Mouse (Mus musculus): Measurements from ENCODE around the gene Dido1. TPM values are rescaled to one million over a fixed set of nuclear protein-coding genes. Genes with fewer than 3 reads are reported as not detected.
A peak's percentile ranks its signal among the peaks of the same experiment; 100 is the strongest.

Gene Dido1
- polyA plus RNA-seq, 2 experiments = 26.4 to 39.7 TPM

DNA sequence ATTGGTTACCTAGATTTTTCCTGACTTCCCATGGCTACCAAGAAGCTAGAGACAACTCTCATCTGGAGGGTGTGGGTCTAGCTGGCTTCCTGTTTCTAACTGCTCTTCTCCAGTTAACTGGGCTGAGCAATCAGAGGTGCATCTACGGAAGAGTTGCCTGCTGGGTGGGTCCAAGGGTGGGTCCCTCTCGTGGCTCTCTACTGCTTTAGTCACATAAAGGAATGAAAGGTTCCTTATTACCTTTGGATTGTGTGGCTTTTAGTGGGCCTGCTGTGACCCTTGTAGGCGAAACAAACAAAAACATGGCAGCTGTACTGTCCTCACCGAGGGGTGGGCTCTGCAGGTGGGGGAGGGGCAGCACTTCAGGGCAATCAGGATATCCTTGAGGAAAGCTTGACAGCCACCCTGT is 17.8 kb upstream of the Dido1 start:
- Histone ChIP-seq H3K4me3 (replicated peaks; ENCODE audit: low read length) (no peak overlapping the region), H3K4me1 (ENCODE audit: control insufficient read depth, insufficient read depth, low read length) (peaks cover 5% of the 10 kb centered on the region; the same call in 1 of the 2 replicates), H3K9me3 (ENCODE audit: control insufficient read depth, low read length) (no peaks in the 10 kb centered on the region), H3K4me2 (replicated peaks; ENCODE audit: low read depth, low read length, severe bottlenecking) (no peak overlapping the region), H3K36me3 (ENCODE audit: control insufficient read depth, insufficient read depth, low read length) (peaks cover 7% of the 10 kb centered on the region), H3K27me3 (ENCODE audit: control insufficient read depth, insufficient read depth, low read length) (no peaks in the 10 kb centered on the region), H3K9ac (ENCODE audit: low read depth, low read length, severe bottlenecking) (no peak overlapping the region), H3K27ac (replicated peaks; ENCODE audit: low read depth, low read length) (no peak overlapping the region)
- ATAC-seq (ENCODE audit: low FRiP score, low read depth) (no peak), DNase-seq (ENCODE audit: low spot score) (no peak)
- TF ChIP-seq POLR2A (IDR thresholded peaks at IDR 0.05; ENCODE audit: borderline replicate concordance, extremely low read depth, insufficient read depth, insufficient read length) = no peak
- WGBS = 60% methylated on average over 4 of the region's 4 CpGs

- no peak overlapping the region for H3K9ac ChIP-seq (ENCODE audit: low read depth, low read length, severe bottlenecking)
- no peak overlapping the region for H3K27ac ChIP-seq (replicated peaks; ENCODE audit: low read depth, low read length)
- DNase-seq (ENCODE audit: low spot score) (no peak), ATAC-seq (ENCODE audit: low FRiP score, low read depth) (no peak)
- TF ChIP-seq POLR2A (IDR thresholded peaks at IDR 0.05; ENCODE audit: borderline replicate concordance, extremely low read depth, insufficient read depth, insufficient read length) = no peak
- no peak overlapping the region for H3K4me3 ChIP-seq (replicated peaks; ENCODE audit: low read length)
- peaks cover 13% of the 10 kb centered on the region for H3K36me3 ChIP-seq (ENCODE audit: control insufficient read depth, insufficient read depth, low read length)
- peaks cover 5% of the 10 kb centered on the region; the same call in 1 of the 2 replicates for H3K4me1 ChIP-seq (ENCODE audit: control insufficient read depth, insufficient read depth, low read length)
- H3K9me3 ChIP-seq (ENCODE audit: control insufficient read depth, low read length) = no peaks in the 10 kb centered on the region
- no peak overlapping the region for H3K4me2 ChIP-seq (replicated peaks; ENCODE audit: low read depth, low read length, severe bottlenecking)
- 66% methylated on average over 6 of the region's 6 CpGs for WGBS
- no peaks in the 10 kb centered on the region for H3K27me3 ChIP-seq (ENCODE audit: control insufficient read depth, insufficient read depth, low read length)
Observed at GRCm38 (mm10) chr2:180726658-180727442, 17.1 kb upstream of the Dido1 start.

GRCm38 (mm10) chr2:180725856-180726629 is 16.2 kb upstream of the Dido1 start:
- TF ChIP-seq POLR2A (IDR thresholded peaks at IDR 0.05; ENCODE audit: borderline replicate concordance, extremely low read depth, insufficient read depth, insufficient read length) = no peak
- no peak overlapping the region for H3K9ac ChIP-seq (ENCODE audit: low read depth, low read length, severe bottlenecking)

DNA sequence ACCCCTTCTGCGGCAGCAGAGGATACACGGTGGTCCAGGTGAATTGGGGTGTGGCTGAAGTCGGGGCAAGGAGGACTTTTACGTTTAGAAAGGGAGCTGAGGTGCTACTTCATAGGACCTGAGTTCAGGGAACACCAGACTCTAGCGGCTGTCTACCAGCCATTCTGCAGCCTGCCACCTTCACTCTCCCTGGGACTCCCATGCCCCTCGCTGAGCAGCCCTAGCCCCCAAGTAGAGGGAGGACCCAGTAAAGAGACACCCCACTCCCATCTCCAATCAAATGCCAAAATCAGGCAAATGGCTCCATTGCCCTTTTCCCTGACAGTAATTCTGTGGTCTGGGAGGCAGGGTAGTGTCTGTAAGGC is 15.6 kb upstream of the Dido1 start:
- peaks cover 28% of the 10 kb centered on the region for H3K36me3 ChIP-seq (ENCODE audit: control insufficient read depth, insufficient read depth, low read length)
- WGBS = 9% methylated on average over 6 of the region's 6 CpGs
- peaks cover 5% of the 10 kb centered on the region; the same call in 1 of the 2 replicates for H3K4me1 ChIP-seq (ENCODE audit: control insufficient read depth, insufficient read depth, low read length)
- peak overlapping the region; percentile 18; the same call in 1 of the 2 replicates for H3K4me2 ChIP-seq (replicated peaks; ENCODE audit: low read depth, low read length, severe bottlenecking)
- DNase-seq (ENCODE audit: low spot score) (no peak), ATAC-seq (ENCODE audit: low FRiP score, low read depth) (no peak)
- no peak overlapping the region for H3K27ac ChIP-seq (replicated peaks; ENCODE audit: low read depth, low read length)
- H3K9ac ChIP-seq (ENCODE audit: low read depth, low read length, severe bottlenecking) = 0 out of 2 replicates have a peak overlapping the region, but pooled peaks have one; percentile 12
- no peak for TF ChIP-seq POLR2A (IDR thresholded peaks at IDR 0.05; ENCODE audit: borderline replicate concordance, extremely low read depth, insufficient read depth, insufficient read length)
- no peaks in the 10 kb centered on the region for H3K9me3 ChIP-seq (ENCODE audit: control insufficient read depth, low read length)
- H3K27me3 ChIP-seq (ENCODE audit: control insufficient read depth, insufficient read depth, low read length) = no peaks in the 10 kb centered on the region
- peak overlapping the region; percentile 7; the same call in 1 of the 2 replicates for H3K4me3 ChIP-seq (replicated peaks; ENCODE audit: low read length)

More at GRCm38 (mm10) chr2:180725856-180726629, 16.2 kb upstream of the Dido1 start:
- Histone ChIP-seq H3K27me3 (ENCODE audit: control insufficient read depth, insufficient read depth, low read length) (no peaks in the 10 kb centered on the region), H3K9me3 (ENCODE audit: control insufficient read depth, low read length) (no peaks in the 10 kb centered on the region), H3K4me2 (replicated peaks; ENCODE audit: low read depth, low read length, severe bottlenecking) (no peak overlapping the region), H3K36me3 (ENCODE audit: control insufficient read depth, insufficient read depth, low read length) (peaks cover 21% of the 10 kb centered on the region), H3K4me3 (replicated peaks; ENCODE audit: low read length) (no peak overlapping the region), H3K27ac (replicated peaks; ENCODE audit: low read depth, low read length) (no peak overlapping the region), H3K4me1 (ENCODE audit: control insufficient read depth, insufficient read depth, low read length) (peaks cover 5% of the 10 kb centered on the region; the same call in 1 of the 2 replicates)
- 31% methylated on average over 8 of the region's 8 CpGs for WGBS
- ATAC-seq (ENCODE audit: low FRiP score, low read depth) (no peak), DNase-seq (ENCODE audit: low spot score) (no peak)
